Mouse (Mus musculus) megakaryocyte, embryonic 14.5 days (primary cell): ENCODE measurements at regions not wholly inside any gene's neighbourhood (a gene's known extent, or its start where the extent isn't known, plus 50 kb on each side); places are given as distances from the start of the nearest gene placed in this dataset.

Source experiments
- FLI1 ChIP-seq: IDR thresholded peaks from 2 replicates; pipeline ENCODE4 v1.6.1; 2012; ENCODE audit warnings: low read length, inconsistent platforms, mixed read lengths
- GATA1 ChIP-seq: IDR thresholded peaks from 3 replicates; pipeline ENCODE4 v1.6.1; 2012; ENCODE audit warnings: mixed read lengths, low read length, inconsistent platforms, borderline replicate concordance

DNA sequence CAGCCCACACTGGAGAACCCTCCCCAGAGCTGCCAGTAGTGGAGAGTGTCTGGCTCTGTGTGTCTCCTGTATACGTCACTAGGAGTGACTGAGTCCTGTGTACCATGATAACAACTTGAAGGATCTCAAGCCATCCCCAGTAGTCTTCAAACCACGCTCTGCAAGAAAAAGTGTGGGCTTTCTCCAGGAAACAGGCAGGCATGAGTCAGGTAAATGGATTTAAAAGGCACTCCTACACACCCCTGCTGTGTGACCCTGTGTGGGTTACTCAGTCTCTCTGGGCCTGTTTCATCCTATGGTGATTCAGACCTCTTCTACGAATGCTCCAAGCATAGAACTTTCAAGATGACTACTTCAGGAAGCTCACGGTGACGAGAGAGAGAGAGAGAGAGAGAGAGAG, 269.7 kb upstream of the Zmiz1 start:
- TF ChIP-seq FLI1 = no peak
- TF ChIP-seq GATA1 = no peak
